Comparison of ENCODE assay signal across 23 mouse cellular contexts in genomic region chr13:46946041-46946440, GRCm38 (mm10). TPM values are rescaled to one million over a fixed set of nuclear protein-coding genes. Genes with fewer than 3 reads are reported as not detected.
DNase-seq lines count a peak whose midpoint lies in the region; ATAC-seq and TF ChIP-seq lines count a peak whose summit lies in the region.
"Had no signal": no experiment of that assay in that cellular context is flagged by ENCODE, and none has a peak within 500 bp of the region (broad histone marks: within the 10 kb centered on the region; RNA-seq: fewer than 3 reads in every experiment).

No protein-coding gene starts in this region.

- WGBS in forebrain, embryonic 12.5 days, result 32% methylated on average over 5 of the region's 5 CpGs
- WGBS in forebrain, postnatal 0 days, result 14% methylated on average over 5 of the region's 5 CpGs
- WGBS in midbrain, embryonic 10.5 days, result 79% methylated on average over 5 of the region's 5 CpGs
- 40% methylated on average over 5 of the region's 5 CpGs for WGBS in midbrain, postnatal 0 days
- 35% methylated on average over 5 of the region's 5 CpGs for WGBS in limb, embryonic 10.5 days

- H3K4me3 ChIP-seq in forebrain, embryonic 12.5 days (replicated peaks), result no peak overlapping the region
- no peak overlapping the region for H3K4me3 ChIP-seq in forebrain, postnatal 0 days (ENCODE audit: low read depth, low read length)
- no peak overlapping the region for H3K4me3 ChIP-seq in midbrain, embryonic 10.5 days
- no peak overlapping the region for H3K4me3 ChIP-seq in midbrain, postnatal 0 days (ENCODE audit: low read depth, low read length)
- no peak overlapping the region for H3K4me3 ChIP-seq in limb, embryonic 10.5 days
- H3K4me3 ChIP-seq: embryonic facial prominence, embryonic 13.5 days; heart, adult 2 months; heart, embryonic 15.5 days; hindbrain, embryonic 15.5 days had no signal

- H3K9ac ChIP-seq in forebrain, embryonic 12.5 days, result no peak overlapping the region
- H3K9ac ChIP-seq in forebrain, postnatal 0 days, result no peak overlapping the region
- H3K9ac ChIP-seq in midbrain, postnatal 0 days (replicated peaks; ENCODE audit: low read length, poor library complexity, severe bottlenecking), result no peak overlapping the region
- H3K9ac ChIP-seq: embryonic facial prominence, embryonic 13.5 days; heart, embryonic 15.5 days; hindbrain, embryonic 15.5 days had no signal

- peak overlapping the region; percentile 13; the same call in 1 of the 2 replicates for H3K27ac ChIP-seq in forebrain, embryonic 12.5 days
- H3K27ac ChIP-seq in forebrain, postnatal 0 days (ENCODE audit: low read depth, low read length), result no peak overlapping the region
- peak overlapping the region; percentile 28; the same call in 1 of the 2 replicates for H3K27ac ChIP-seq in midbrain, embryonic 10.5 days (replicated peaks)
- no peak overlapping the region for H3K27ac ChIP-seq in midbrain, postnatal 0 days (ENCODE audit: low read depth, low read length)
- H3K27ac ChIP-seq in limb, embryonic 10.5 days, result peak overlapping the region; percentile 81
- H3K27ac ChIP-seq: embryonic facial prominence, embryonic 13.5 days; heart, adult 2 months; heart, embryonic 15.5 days; hindbrain, embryonic 15.5 days had no signal

- no peak overlapping the region for H3K4me2 ChIP-seq in forebrain, embryonic 12.5 days
- H3K4me2 ChIP-seq in forebrain, postnatal 0 days (ENCODE audit: low read depth), result no peak overlapping the region
- H3K4me2 ChIP-seq in midbrain, postnatal 0 days (ENCODE audit: low read depth, low read length, poor library complexity, severe bottlenecking), result no peak overlapping the region
- H3K4me2 ChIP-seq: embryonic facial prominence, embryonic 13.5 days; heart, embryonic 11.5 days; heart, embryonic 15.5 days; hindbrain, embryonic 15.5 days had no signal

- no peak for ATAC-seq in forebrain, embryonic 12.5 days (ENCODE audit: low FRiP score)
- ATAC-seq in forebrain, postnatal 0 days, result no peak
- no peak for ATAC-seq in midbrain, postnatal 0 days (ENCODE audit: low FRiP score)
- ATAC-seq: activated CD4-positive, CD25-positive, alpha-beta regulatory T cell, adult 4 months; inflammation-experienced regulatory T-cells, adult 6 months; Patski had no signal

- DNase-seq in forebrain, postnatal 0 days, result no peak
- no peak for DNase-seq in midbrain, embryonic 10.5 days (ENCODE audit: low spot score)
- DNase-seq in midbrain, postnatal 0 days (ENCODE audit: low spot score), result no peak
- DNase-seq in limb, embryonic 10.5 days (ENCODE audit: low spot score), result peak; percentile 53
- DNase-seq in retina, postnatal 1 day, result peak; percentile 23
- no peak for DNase-seq in cerebellum, postnatal 14 days
- DNase-seq in adrenal gland, adult (ENCODE audit: inconsistent age in 2 of 2, low spot score in 1 of 2), result no peak
- DNase-seq: adrenal gland, adult 2 months; adrenal gland, postnatal 25 days; cerebellum, adult 2 months; cerebellum, postnatal 10 days; embryo, embryonic 11 days; gastrocnemius, postnatal 14 days; heart, adult 2 months; kidney, adult 11 months had no signal

- H3K9me3 ChIP-seq in forebrain, embryonic 12.5 days, result no peaks in the 10 kb centered on the region
- H3K9me3 ChIP-seq in forebrain, postnatal 0 days (ENCODE audit: low read length), result no peaks in the 10 kb centered on the region
- H3K9me3 ChIP-seq in midbrain, embryonic 10.5 days (replicated peaks), result no peaks in the 10 kb centered on the region
- no peaks in the 10 kb centered on the region for H3K9me3 ChIP-seq in midbrain, postnatal 0 days (ENCODE audit: low read length)
- H3K9me3 ChIP-seq in limb, embryonic 10.5 days (replicated peaks), result no peaks in the 10 kb centered on the region
- H3K9me3 ChIP-seq: hindbrain, embryonic 15.5 days had no signal

- no peaks in the 10 kb centered on the region for H3K36me3 ChIP-seq in forebrain, embryonic 12.5 days (replicated peaks)
- H3K36me3 ChIP-seq in forebrain, postnatal 0 days (ENCODE audit: insufficient read depth), result no peaks in the 10 kb centered on the region
- no peaks in the 10 kb centered on the region for H3K36me3 ChIP-seq in midbrain, embryonic 10.5 days
- no peaks in the 10 kb centered on the region for H3K36me3 ChIP-seq in midbrain, postnatal 0 days (ENCODE audit: insufficient read depth, low read length)
- no peaks in the 10 kb centered on the region for H3K36me3 ChIP-seq in limb, embryonic 10.5 days
- H3K36me3 ChIP-seq: embryonic facial prominence, embryonic 13.5 days; heart, embryonic 15.5 days; hindbrain, embryonic 15.5 days had no signal

- peaks cover 16% of the 10 kb centered on the region for H3K4me1 ChIP-seq in forebrain, embryonic 12.5 days
- no peaks in the 10 kb centered on the region for H3K4me1 ChIP-seq in forebrain, postnatal 0 days (ENCODE audit: insufficient read depth)
- H3K4me1 ChIP-seq in midbrain, embryonic 10.5 days, result peaks cover 34% of the 10 kb centered on the region
- H3K4me1 ChIP-seq in midbrain, postnatal 0 days (ENCODE audit: insufficient read depth, low read length), result no peaks in the 10 kb centered on the region
- peaks cover 34% of the 10 kb centered on the region for H3K4me1 ChIP-seq in limb, embryonic 10.5 days
- H3K4me1 ChIP-seq: hindbrain, embryonic 15.5 days had no signal

- no peaks in the 10 kb centered on the region for H3K27me3 ChIP-seq in forebrain, embryonic 12.5 days
- H3K27me3 ChIP-seq in forebrain, postnatal 0 days (ENCODE audit: insufficient read depth, low read length), result no peaks in the 10 kb centered on the region
- H3K27me3 ChIP-seq in midbrain, embryonic 10.5 days (ENCODE audit: low read depth, poor library complexity, severe bottlenecking), result no peaks in the 10 kb centered on the region
- H3K27me3 ChIP-seq in midbrain, postnatal 0 days (ENCODE audit: insufficient read depth, low read length), result no peaks in the 10 kb centered on the region
- no peaks in the 10 kb centered on the region for H3K27me3 ChIP-seq in limb, embryonic 10.5 days (ENCODE audit: low read depth, poor library complexity, severe bottlenecking)
- H3K27me3 ChIP-seq: embryonic facial prominence, embryonic 13.5 days; heart, embryonic 15.5 days; hindbrain, embryonic 15.5 days; Patski had no signal

- no peak for TF ChIP-seq CTCF in forebrain, postnatal 0 days (IDR thresholded peaks at IDR 0.05; ENCODE audit: low read depth)
- no peak for TF ChIP-seq CTCF in midbrain, postnatal 0 days (IDR thresholded peaks at IDR 0.05)

RNA-seq across cellular contexts. Expression of gene Kif13a, which starts 16.4 kb away (rescaled TPM):
- polyA plus RNA-seq in forebrain, embryonic 12.5 days (2016; fragmentation: Nextera tagmentation; extraction: Ambion mirVana), result 13.0 and 18.5 TPM in 2 replicates
- total RNA-seq in forebrain, postnatal 0 days (2014; rRNA removed), result 17.8 and 19.7 TPM in 2 replicates
- polyA plus RNA-seq in forebrain, postnatal 0 days (2015; fragmentation: Nextera tagmentation; extraction: Ambion mirVana), result 6.7 and 9.2 TPM in 2 replicates
- polyA plus RNA-seq in midbrain, embryonic 10.5 days (2016; fragmentation: Nextera tagmentation; extraction: Ambion mirVana), result 9.1 and 11.4 TPM in 2 replicates
- 31.4 and 31.7 TPM in 2 replicates for total RNA-seq in midbrain, postnatal 0 days (2014; rRNA removed)
- 10.1 TPM in 2 replicates for polyA plus RNA-seq in midbrain, postnatal 0 days (2015; fragmentation: Nextera tagmentation; extraction: Ambion mirVana)
- 13.5 and 13.6 TPM in 2 replicates for polyA plus RNA-seq in limb, embryonic 10.5 days (2016; fragmentation: Nextera tagmentation; extraction: Ambion mirVana)

Comparison
In these comparisons a context has a peak if more than half of its experiments do, and no peak if none do; other contexts are left out.
1. H3K27ac ChIP-seq: peak in forebrain, embryonic 12.5 days (single experiment), midbrain, embryonic 10.5 days (single experiment) and limb, embryonic 10.5 days (single experiment); none in forebrain, postnatal 0 days (single experiment) and midbrain, postnatal 0 days (single experiment).
2. DNase-seq: peak in limb, embryonic 10.5 days (single experiment) and retina, postnatal 1 day (single experiment); none in forebrain, postnatal 0 days (single experiment), midbrain, embryonic 10.5 days (single experiment), midbrain, postnatal 0 days (single experiment), cerebellum, postnatal 14 days (0 of 2) and adrenal gland, adult (0 of 2).